Mouse (Mus musculus) CH12.LX (cell line): ENCODE measurements around the gene Ube2f.

Experiments
- CHD2 ChIP-seq: IDR thresholded peaks from 2 replicates; pipeline ENCODE4 v1.6.1; 2011; ENCODE audit warnings: low read length, improper control_type of control experiment
- CTCF ChIP-seq, 2 experiments: IDR thresholded peaks in 1 of 2; conservative IDR thresholded peaks in 1 of 2; 2 replicates each; pipeline ENCODE4 v1.5.1; 2011 to 2012; ENCODE audit warnings: low read depth in 2 of 2, low read length in 2 of 2, improper control_type of control experiment in 1 of 2, inconsistent platforms in 1 of 2, mild to moderate bottlenecking in 1 of 2, moderate library complexity in 1 of 2
- EP300 ChIP-seq: IDR thresholded peaks from 2 replicates; pipeline ENCODE4 v1.6.1; 2011; ENCODE audit warnings: low read length, improper control_type of control experiment
- HCFC1 ChIP-seq: IDR thresholded peaks from 2 replicates; pipeline ENCODE4 v1.6.1; 2012; ENCODE audit warnings: low read depth, mild to moderate bottlenecking, inconsistent platforms, low read length, improper control_type of control experiment
- KAT2A ChIP-seq: IDR thresholded peaks from 2 replicates; pipeline ENCODE4 v1.6.1; 2012; ENCODE audit warnings: low read length, improper control_type of control experiment, inconsistent platforms; ENCODE audit not compliant: insufficient replicate concordance
- MAX ChIP-seq: IDR thresholded peaks from 2 replicates; pipeline ENCODE4 v1.6.1; 2011; ENCODE audit warnings: low read length, improper control_type of control experiment
- PAX5 ChIP-seq: IDR thresholded peaks from 2 replicates; pipeline ENCODE4 v1.6.1; 2012; ENCODE audit warnings: low read length, inconsistent platforms, mixed read lengths
- POLR2A ChIP-seq: IDR thresholded peaks from 2 replicates; pipeline ENCODE4 v1.6.1; 2011; ENCODE audit warnings: low read depth, mild to moderate bottlenecking, improper control_type of control experiment, low read length
- POLR2AphosphoS2 ChIP-seq: IDR thresholded peaks from 2 replicates; pipeline ENCODE4 v1.6.1; 2011; ENCODE audit warnings: low read depth, low read length, improper control_type of control experiment
- RCOR1 ChIP-seq: conservative IDR thresholded peaks from 2 replicates; pipeline ENCODE4 v1.6.1; 2012; ENCODE audit warnings: low read depth, mild to moderate bottlenecking, inconsistent platforms, low read length, improper control_type of control experiment
- SIN3A ChIP-seq: IDR thresholded peaks from 2 replicates; pipeline ENCODE4 v1.6.1; 2012; ENCODE audit warnings: low read length, improper control_type of control experiment, inconsistent platforms
- USF2 ChIP-seq: conservative IDR thresholded peaks from 2 replicates; pipeline ENCODE4 v1.6.1; 2011; ENCODE audit warnings: low read depth, low read length, improper control_type of control experiment
- ZKSCAN1 ChIP-seq: IDR thresholded peaks from 2 replicates; pipeline ENCODE4 v1.6.1; 2012; ENCODE audit warnings: low read depth, inconsistent platforms, low read length, improper control_type of control experiment, borderline replicate concordance
- ZNF384 ChIP-seq: IDR thresholded peaks from 2 replicates; pipeline ENCODE4 v1.6.1; 2012; ENCODE audit warnings: low read depth, low read length, improper control_type of control experiment, inconsistent platforms

DNA sequence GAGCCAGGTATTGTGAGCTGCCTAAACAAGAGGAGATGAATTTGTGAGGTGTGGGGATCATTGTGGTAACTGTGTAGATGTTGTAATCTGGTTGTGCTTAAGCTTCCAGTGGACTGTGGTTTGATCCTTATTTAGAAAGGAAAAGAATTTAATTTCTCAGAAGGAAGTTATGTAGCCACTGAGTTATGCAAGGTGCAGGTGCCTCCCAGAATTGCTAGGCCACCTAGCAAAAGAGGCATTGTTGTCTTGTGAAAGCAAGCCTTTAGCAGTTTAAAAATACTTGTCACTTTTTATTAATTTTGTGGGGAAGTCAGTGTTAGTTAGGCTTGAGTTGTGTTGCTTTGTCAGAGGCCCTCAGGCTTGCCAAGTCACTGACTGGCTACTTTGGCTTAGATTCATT is 7.8 kb downstream of the Ube2f start:
- TF ChIP-seq EP300 (no peak), SIN3A (no peak), CTCF (conservative IDR thresholded peaks at IDR 0.05 in 1 of 2, IDR thresholded peaks at IDR 0.05 in 1 of 2; ENCODE audit: low read depth in 2 of 2, low read length in 2 of 2) (no peak), ZKSCAN1 (no peak), USF2 (no peak), CHD2 (no peak), POLR2A (no peak), ZNF384 (no peak), POLR2AphosphoS2 (no peak), RCOR1 (no peak), KAT2A (no peak), HCFC1 (no peak), MAX (no peak), PAX5 (no peak)
